Mouse (Mus musculus) forebrain, postnatal 0 days (tissue): Measurements from ENCODE around the gene Adi1. TPM values are rescaled to one million over a fixed set of nuclear protein-coding genes. Genes with fewer than 3 reads are reported as not detected.

Experiments
- ATAC-seq: fragments of 200-750 bp; cut with Nextera tagmentation; 2 replicates; pipeline ENCODE4 v1.8.0; 2017; ENCODE audit warnings: mild to moderate bottlenecking, moderate library complexity
- DNase-seq: peaks from one replicate; pipeline ENCODE4 v3.0.0-alpha.2; 2015
- H3K27ac ChIP-seq: fragments of 300-500 bp; sonication (generic); 2 replicates; pipeline ENCODE4 v1.5.1; 2014; ENCODE audit warnings: low read depth, mild to moderate bottlenecking, antibody characterized with exemption, low read length, moderate library complexity, mixed read lengths
- H3K27me3 ChIP-seq: fragments of 300-500 bp; sonication (generic); 2 replicates; pipeline ENCODE4 v1.6.1; 2014; ENCODE audit warnings: mild to moderate bottlenecking, low read length, mixed read lengths; ENCODE audit not compliant: insufficient read depth
- H3K36me3 ChIP-seq: fragments of 300-500 bp; sonication (generic); 2 replicates; pipeline ENCODE4 v1.6.1; 2014; ENCODE audit warnings: mild to moderate bottlenecking, moderate library complexity; ENCODE audit not compliant: insufficient read depth
- H3K4me1 ChIP-seq: fragments of 300-500 bp; sonication (generic); 2 replicates; pipeline ENCODE4 v1.6.1; 2014; ENCODE audit warnings: antibody characterized with exemption; ENCODE audit not compliant: insufficient read depth
- H3K4me2 ChIP-seq: fragments of 300-500 bp; sonication (generic); 2 replicates; pipeline ENCODE4 v1.6.1; 2014; ENCODE audit warnings: low read depth, mild to moderate bottlenecking, moderate library complexity
- H3K4me3 ChIP-seq: fragments of 300-500 bp; sonication (generic); 2 replicates; pipeline ENCODE4 v1.5.1; 2014; ENCODE audit warnings: low read depth, low read length, mixed read lengths
- H3K9ac ChIP-seq: fragments of 300-500 bp; sonication (generic); 2 replicates; pipeline ENCODE4 v1.6.1; 2014; ENCODE audit warnings: mild to moderate bottlenecking
- H3K9me3 ChIP-seq: fragments of 300-500 bp; sonication (generic); 2 replicates; pipeline ENCODE4 v1.6.1; 2016; ENCODE audit warnings: low read length
- CTCF ChIP-seq: sonication (generic); IDR thresholded peaks from 2 replicates; pipeline ENCODE4 v1.5.1; 2016; ENCODE audit warnings: antibody characterized with exemption, control low read depth, low read depth
- WGBS: fragments of 180-500 bp; shearing (Covaris S2); extraction: QIAGEN DNeasy Blood & Tissue Kit; methylation state at CpG from one replicate; pipeline ENCODE4 v1.1.7; 2014; 5-methylcytosine and 5-hydroxymethylcytosine counted together
- polyA plus RNA-seq: library from polyadenylated mRNA; unstranded; fragments of >200 nt; fragmentation: Nextera tagmentation; extraction: Ambion mirVana; gene quantifications from 2 replicates; pipeline ENCODE4 v1.2.1, GENCODE M21; 2015
- total RNA-seq: library from RNA; depleted of rRNA; stranded (reverse); fragments of >200 nt; gene quantifications from 2 replicates; pipeline ENCODE4 v1.2.3, GENCODE M21; 2014

The Adi1 gene
- total and polyA plus RNA-seq, 2 experiments from 2014 or later, result 9.4 to 27.9 TPM

- Histone ChIP-seq H3K27ac (no peak overlapping the region), H3K36me3 (peaks cover 6% of the 10 kb centered on the region), H3K4me2 (no peak overlapping the region), H3K4me1 (peaks cover 18% of the 10 kb centered on the region), H3K27me3 (no peaks in the 10 kb centered on the region), H3K9ac (no peak overlapping the region), H3K9me3 (no peaks in the 10 kb centered on the region), H3K4me3 (no peak overlapping the region)
- ATAC-seq (no peak), DNase-seq (no peak)
- whole genome bisulfite sequencing, result 20% methylated on average over 12 of the region's 12 CpGs
- peak; percentile 28; the same call in 1 of the 2 replicates for TF ChIP-seq CTCF
These were observed 29.4 kb downstream of the Adi1 start for GRCm38 (mm10) chr12:28704381-28704780.

GRCm38 (mm10) chr12:28705204-28705603 lies 30.2 kb downstream of the Adi1 start:
- 92% methylated on average over 6 of the region's 6 CpGs for WGBS
- Histone ChIP-seq H3K4me1 (peaks cover 14% of the 10 kb centered on the region), H3K27me3 (no peaks in the 10 kb centered on the region), H3K4me2 (no peak overlapping the region), H3K4me3 (no peak overlapping the region), H3K27ac (no peak overlapping the region; the same call in 1 of the 2 replicates), H3K36me3 (peaks cover 14% of the 10 kb centered on the region), H3K9me3 (no peaks in the 10 kb centered on the region), H3K9ac (no peak overlapping the region)
- no peak for ATAC-seq
- TF ChIP-seq CTCF, result no peak
- no peak for DNase-seq

DNA sequence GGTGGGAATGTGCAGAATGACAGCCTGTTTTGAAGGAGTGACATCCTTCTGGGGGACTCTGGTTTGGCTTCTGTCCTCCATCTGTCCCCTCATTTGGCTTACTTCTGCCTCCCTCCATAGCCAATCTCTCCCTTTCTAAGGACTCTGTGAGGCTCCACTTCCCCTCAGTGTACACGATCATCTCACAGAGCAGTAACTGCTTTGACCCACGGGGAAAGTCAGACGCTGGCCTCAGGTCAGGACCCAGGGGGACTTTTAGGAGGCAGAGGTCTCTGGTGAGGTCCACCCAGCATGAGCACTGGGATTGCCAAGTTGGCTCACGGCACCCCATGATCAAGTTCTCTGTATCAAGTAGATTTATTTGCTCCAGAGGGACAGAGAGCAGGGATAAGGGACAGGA lies 33.1 kb downstream of the Adi1 start:
- Histone ChIP-seq H3K36me3 (peaks cover 33% of the 10 kb centered on the region), H3K4me3 (no peak overlapping the region), H3K27me3 (no peaks in the 10 kb centered on the region), H3K27ac (no peak overlapping the region), H3K9ac (no peak overlapping the region), H3K9me3 (no peaks in the 10 kb centered on the region), H3K4me1 (no peaks in the 10 kb centered on the region), H3K4me2 (no peak overlapping the region)
- no peak for TF ChIP-seq CTCF
- DNase-seq (no peak), ATAC-seq (no peak)
- 89% methylated on average over 4 of the region's 4 CpGs for WGBS

DNA sequence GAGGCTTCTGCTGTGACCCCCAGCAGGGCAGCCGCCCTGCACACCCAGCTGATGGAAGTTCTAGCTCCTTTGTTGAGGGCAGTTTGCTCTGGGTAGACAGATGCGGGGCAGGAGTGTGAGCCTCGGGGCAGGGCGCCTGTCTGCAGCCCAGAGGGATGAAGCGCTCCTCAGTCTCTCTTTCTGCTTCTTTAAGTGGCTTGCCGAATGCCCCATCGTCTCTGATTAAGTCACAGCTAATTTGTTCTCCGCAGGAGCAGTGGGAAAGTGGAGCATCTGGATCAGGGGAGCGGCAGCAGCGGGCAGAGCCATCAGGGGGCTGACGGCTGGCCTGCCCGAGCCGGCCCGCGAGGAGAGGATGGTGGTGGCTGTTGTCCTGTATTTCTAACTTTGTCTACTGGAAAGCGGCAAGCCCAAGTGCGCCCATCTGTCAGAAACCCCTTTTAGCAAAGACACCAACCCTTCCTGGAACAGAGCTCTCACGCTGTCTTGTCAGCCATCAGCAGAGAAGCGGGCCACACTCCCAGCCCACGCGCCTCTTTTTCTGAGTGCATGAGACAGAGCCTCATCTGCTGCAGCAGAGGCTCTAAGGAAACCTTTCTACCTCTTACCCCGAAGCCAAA lies 35.6 kb downstream of the Adi1 start:
- peak overlapping the region; percentile 40 for H3K27ac ChIP-seq

GRCm38 (mm10) chr12:28714822-28715632 lies 40.0 kb downstream of the Adi1 start:
- H3K9ac ChIP-seq, result no peak overlapping the region
- DNase-seq (no peak), ATAC-seq (no peak)
- H3K27ac ChIP-seq, result no peak overlapping the region
- peaks cover 28% of the 10 kb centered on the region for H3K36me3 ChIP-seq
- 80% methylated on average over 24 of the region's 24 CpGs for WGBS
- H3K9me3 ChIP-seq, result no peaks in the 10 kb centered on the region
- no peak overlapping the region for H3K4me2 ChIP-seq
- H3K4me1 ChIP-seq, result no peaks in the 10 kb centered on the region
- no peak for TF ChIP-seq CTCF
- no peak overlapping the region for H3K4me3 ChIP-seq
- no peaks in the 10 kb centered on the region for H3K27me3 ChIP-seq

More for the DNA sequence above, 35.6 kb downstream of the Adi1 start:
- Histone ChIP-seq H3K36me3 (peaks cover 36% of the 10 kb centered on the region), H3K9me3 (no peaks in the 10 kb centered on the region), H3K4me1 (no peaks in the 10 kb centered on the region), H3K4me2 (no peak overlapping the region), H3K4me3 (no peak overlapping the region), H3K27me3 (no peaks in the 10 kb centered on the region), H3K9ac (no peak overlapping the region)
- ATAC-seq, result peak; percentile 62
- peak; percentile 39 for DNase-seq
- TF ChIP-seq CTCF, result no peak
- WGBS, result 65% methylated on average over 22 of the region's 22 CpGs

- 60% methylated on average over 2 of the region's 2 CpGs for WGBS
- no peak for TF ChIP-seq CTCF
- Histone ChIP-seq H3K27me3 (no peaks in the 10 kb centered on the region), H3K9ac (no peak overlapping the region), H3K4me2 (no peak overlapping the region), H3K36me3 (peaks cover 34% of the 10 kb centered on the region), H3K27ac (no peak overlapping the region), H3K4me1 (no peaks in the 10 kb centered on the region), H3K4me3 (no peak overlapping the region), H3K9me3 (no peaks in the 10 kb centered on the region)
- ATAC-seq, result no peak
- no peak for DNase-seq
These were observed 42.0 kb downstream of the Adi1 start for GRCm38 (mm10) chr12:28717066-28717465.

DNA sequence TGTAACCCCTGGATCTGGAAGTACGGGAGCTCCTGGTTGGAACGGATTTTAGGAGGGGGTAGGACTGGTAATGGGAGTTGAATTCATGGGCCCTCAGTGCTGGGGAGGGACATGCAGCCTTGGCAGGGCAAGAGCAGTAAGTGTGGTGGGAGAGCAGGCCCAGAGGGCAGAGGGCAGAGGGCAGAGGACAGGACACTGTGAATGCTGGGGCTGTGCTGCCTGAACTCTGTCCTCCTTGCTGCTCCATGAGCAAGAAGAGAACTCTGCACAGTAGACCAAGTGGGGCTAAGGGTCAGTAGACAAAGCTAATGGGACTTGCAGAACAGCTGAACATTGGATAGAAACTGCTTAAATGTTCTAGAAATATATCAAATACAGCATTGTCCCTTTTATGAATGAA lies 43.1 kb downstream of the Adi1 start:
- TF ChIP-seq CTCF, result no peak
- DNase-seq, result no peak
- no peaks in the 10 kb centered on the region for H3K9me3 ChIP-seq
- H3K4me1 ChIP-seq, result no peaks in the 10 kb centered on the region
- H3K27ac ChIP-seq, result no peak overlapping the region
- H3K4me2 ChIP-seq, result no peak overlapping the region
- peaks cover 31% of the 10 kb centered on the region for H3K36me3 ChIP-seq
- 96% methylated on average over 2 of the region's 2 CpGs for WGBS
- ATAC-seq, result no peak
- no peak overlapping the region for H3K4me3 ChIP-seq
- H3K9ac ChIP-seq, result no peak overlapping the region
- H3K27me3 ChIP-seq, result no peaks in the 10 kb centered on the region
